Mouse (Mus musculus) thymus, postnatal 10 days (tissue): Measurements from ENCODE around the gene Nol10.
A peak's percentile ranks its signal among the peaks of the same experiment; 100 is the strongest.

ENCODE experiments used
- DNase-seq, 2 experiments: peaks; one replicate each; pipeline ENCODE4 v3.0.0; 2021; ENCODE audit warnings: low spot score in 2 of 2

Nol10 gene

GRCm38 (mm10) chr12:17348048-17349036 is at the start of gene Nol10:
Gene Nol10, plus strand, starts transcription at chr12:17348458.
- peak; percentile 71 to 81 for DNase-seq

DNA sequence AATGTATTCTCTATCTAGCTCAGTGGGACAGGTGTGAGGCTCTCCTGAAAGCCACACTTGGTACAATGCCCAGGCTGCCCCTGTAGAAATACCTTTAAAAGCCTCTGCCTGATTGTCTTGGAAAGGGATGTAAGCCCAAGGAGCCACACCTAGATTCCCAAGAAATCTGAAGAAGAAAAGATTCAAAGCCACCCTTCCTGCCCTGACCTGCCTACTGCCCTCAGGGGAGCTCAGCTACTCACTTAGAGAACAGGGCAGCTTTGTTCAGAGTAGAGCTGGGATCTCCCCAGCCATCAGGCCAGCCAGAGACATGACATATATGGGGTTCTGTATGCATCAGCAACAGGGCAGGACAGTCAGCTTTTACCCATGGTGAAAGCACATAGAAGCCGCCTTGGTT is 48.4 kb upstream of the Nol10 start:
- no peak for DNase-seq

GRCm38 (mm10) chr12:17305445-17305844 is 42.8 kb upstream of the Nol10 start:
- no peak for DNase-seq

DNA sequence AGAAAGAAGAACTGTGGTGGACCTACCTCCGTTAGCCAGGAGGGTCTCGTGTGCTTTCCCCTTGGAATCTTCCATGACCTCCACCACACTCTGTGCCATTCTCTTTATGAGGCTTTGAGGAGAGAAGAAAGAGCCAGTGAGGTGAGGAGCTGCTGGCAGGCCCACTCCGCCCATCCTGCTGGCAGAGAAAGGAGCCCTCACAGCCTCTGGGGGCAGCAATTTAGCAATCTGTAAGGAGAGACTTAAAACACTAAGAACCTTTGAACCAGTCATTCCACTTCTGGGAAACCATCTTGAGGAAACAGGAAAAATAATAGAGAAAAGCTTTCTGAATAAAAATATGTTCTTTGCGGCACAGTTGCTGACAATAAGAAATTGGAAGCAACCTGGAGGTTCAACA is 40.0 kb upstream of the Nol10 start:
- DNase-seq, result no peak

- DNase-seq, result no peak
Measured at GRCm38 (mm10) chr12:17310852-17311839, 37.1 kb upstream of the Nol10 start.

DNA sequence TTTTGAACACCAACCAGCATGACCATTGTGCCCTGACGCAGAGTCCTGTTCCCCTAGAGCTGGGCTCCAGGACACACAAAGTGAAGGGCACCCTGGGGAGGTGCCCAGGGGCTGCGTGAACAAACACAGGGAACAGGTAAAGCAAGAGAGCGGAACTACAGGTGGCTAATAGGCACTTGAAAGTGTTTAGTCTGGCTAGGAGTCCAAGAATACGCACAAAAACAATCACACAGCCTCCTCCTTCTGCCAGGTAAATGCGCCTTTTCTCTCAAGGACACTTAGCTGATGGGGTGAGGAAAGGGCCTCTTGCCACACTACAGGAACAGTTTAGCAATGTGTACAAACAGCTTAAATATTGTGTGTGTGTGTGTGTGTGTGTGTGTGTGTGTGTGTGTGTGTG is 32.2 kb upstream of the Nol10 start:
- DNase-seq, result no peak

GRCm38 (mm10) chr12:17317970-17318369 is 30.3 kb upstream of the Nol10 start:
- DNase-seq, result no peak

DNA sequence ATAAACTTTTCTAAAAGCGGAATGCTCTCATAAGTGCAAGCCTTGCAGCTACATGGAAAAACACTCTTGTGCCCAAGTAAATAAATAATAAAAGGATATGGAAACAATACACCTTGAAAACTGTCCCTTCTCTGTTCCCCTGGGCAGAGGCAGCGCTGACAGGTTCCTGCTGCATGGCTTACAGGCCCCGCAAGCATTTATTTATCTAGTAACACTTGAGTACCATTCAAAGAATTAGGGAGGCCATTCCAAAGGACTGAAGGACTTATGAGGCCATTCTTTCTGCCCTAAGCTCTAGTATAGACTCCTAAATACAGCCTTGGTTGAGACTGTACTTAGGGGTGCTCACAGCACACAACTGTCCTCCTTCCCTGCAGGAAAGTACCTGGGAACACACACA is 29.8 kb upstream of the Nol10 start:
- DNase-seq, result no peak

DNA sequence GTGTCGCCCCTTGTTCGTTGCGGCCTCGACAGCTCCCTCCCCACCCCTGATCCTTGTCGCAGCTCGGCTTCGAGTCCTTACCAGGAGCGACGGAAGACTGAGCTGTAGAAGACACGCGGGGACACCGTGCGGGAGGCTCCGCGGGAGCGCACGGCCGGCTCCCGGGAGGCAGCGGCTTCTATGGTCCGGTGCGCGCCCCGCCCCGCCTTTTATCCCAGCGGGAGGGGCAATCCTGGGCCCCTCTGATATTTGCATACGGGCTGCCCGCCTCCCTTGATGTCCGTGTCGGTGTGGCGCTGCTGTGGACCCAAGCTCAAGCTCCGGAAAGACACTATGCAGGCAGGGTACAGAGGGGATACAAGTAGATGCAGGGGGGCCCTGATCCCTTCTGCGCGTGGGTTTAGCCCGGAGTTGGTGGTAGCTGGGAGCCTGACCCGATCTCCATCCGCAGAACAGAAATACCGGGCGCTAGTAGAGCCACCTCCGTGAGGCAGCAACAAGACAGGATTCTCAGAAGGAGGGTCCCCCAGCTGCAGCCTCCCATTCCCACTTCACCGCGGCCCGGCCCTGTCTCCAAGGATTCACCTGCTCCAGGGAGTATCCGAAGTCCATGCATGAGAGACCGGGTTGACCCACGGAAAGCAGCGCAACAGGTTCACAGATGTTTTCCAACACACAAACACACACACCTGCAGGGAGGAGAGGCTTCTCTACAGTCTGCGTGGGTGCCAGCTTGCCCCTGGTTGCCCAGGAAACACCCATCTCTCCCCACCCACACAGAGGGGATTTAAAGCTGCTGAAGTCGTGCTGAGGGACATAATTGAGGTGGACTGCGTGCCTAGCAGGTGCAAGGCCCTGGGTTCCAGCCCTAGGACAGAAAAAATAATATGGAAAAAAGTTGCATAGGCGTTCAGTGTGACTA is 23.4 kb upstream of the Nol10 start:
- DNase-seq, result no peak

- DNase-seq, result no peak
Measured at GRCm38 (mm10) chr12:17329259-17329658, 19.0 kb upstream of the Nol10 start, which contains the start of gene Atp6v1c2. Gene Atp6v1c2, minus strand, starts transcription at chr12:17329359.

DNA sequence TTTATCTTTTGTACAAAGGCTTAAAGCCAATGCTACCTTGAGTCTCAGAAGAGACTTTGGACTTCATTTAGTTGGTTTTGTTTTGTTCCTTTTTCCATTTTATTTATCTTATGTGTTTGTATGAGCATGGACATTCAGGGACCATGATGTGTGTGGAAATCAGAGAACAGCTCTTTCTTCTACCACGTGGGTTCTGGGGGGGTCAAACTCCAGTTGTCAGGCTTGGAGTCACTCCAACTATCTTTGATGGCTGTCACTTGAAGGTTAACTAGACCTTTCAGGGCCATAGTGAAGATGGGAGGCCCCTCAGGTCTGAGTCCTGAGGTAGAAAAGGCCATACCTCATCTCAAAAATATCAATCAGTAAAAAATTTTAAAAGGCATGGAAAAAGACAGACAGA is 14.8 kb upstream of the Nol10 start:
- no peak for DNase-seq

GRCm38 (mm10) chr12:17338338-17338737 is 9.9 kb upstream of the Nol10 start:
- no peak for DNase-seq

DNA sequence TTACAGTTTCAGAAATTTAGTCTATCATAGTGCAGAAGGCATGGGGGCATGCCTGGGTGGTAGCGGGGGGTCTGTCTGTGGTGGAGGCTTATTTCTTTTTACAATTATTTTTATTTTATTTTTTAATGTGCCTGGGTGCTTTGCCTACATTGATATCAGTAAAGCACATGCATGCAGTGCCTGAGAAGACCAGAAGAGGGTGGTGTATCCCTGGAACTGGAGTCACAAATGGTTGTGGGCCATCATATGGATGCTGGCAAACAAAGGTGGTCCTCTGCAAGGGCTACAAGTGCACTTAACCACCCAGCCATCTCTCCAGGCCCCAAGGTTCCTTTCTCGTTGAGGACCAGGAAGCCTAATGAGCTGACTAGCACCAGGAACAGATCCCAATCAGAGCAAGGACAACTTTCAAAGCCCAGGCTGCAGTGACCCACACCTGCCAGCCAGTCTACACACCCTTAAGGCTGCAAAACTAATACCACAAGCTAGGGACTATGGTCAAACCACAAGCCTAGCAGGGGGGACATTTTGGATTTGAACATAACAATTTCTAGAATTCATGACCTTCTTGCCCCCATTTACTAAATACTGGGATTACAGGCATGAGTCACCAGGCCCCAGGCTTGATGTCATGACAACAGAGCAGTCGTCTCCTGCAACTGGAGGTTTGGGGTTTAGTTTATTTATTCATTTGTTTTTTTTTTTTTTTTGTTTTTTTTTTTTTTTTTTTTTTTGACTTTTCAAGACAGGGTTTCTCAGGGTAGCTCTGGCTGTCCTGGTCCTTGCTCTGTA is 8.9 kb upstream of the Nol10 start:
- no peak for DNase-seq

- DNase-seq, result peak in 1 of 2 experiments; percentile 16
Measured at GRCm38 (mm10) chr12:17347327-17348047, 771 bp upstream of the Nol10 start.

DNA sequence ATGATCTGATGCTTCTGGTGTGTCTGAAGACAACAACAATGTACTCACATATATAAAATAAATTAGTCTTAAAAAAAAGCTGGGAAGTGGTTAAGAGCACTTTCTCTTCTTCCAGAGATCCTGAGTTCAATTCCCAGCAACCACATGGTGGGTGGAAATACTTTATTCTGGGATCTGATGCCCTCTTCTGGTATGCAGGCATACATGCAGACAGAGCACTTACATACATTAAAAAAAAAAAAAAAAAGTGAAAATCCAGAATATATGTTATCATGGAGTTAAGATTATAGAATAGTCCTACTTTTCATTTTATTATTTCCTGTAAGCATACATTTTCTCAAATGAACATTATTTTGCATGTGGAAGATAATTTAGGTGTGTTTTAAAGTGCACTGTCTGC is 1.8 kb downstream of the Nol10 start:
- DNase-seq, result no peak

GRCm38 (mm10) chr12:17356853-17357252 is 8.6 kb downstream of the Nol10 start:
- DNase-seq, result no peak

GRCm38 (mm10) chr12:17357795-17358194 is 9.5 kb downstream of the Nol10 start:
- no peak for DNase-seq

DNA sequence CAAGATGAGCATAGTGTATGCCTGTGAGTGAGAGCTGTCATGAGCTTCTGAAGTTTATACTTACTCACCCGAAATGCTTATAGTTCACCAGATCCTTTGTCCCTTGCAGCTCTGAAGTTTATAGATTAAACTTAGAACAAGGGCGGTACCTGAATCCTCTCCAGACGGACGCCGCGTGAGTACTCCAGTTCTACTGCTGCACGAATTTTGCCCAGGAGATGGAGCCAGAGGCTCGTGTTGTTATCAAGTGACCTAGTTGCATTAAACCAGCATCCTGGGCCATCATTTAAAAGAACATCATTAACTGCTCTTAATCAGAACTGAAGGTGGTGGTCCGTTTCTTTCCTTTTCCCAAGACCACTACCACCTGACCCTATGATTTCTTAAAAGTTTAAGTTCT is 10.7 kb downstream of the Nol10 start:
- no peak for DNase-seq

DNA sequence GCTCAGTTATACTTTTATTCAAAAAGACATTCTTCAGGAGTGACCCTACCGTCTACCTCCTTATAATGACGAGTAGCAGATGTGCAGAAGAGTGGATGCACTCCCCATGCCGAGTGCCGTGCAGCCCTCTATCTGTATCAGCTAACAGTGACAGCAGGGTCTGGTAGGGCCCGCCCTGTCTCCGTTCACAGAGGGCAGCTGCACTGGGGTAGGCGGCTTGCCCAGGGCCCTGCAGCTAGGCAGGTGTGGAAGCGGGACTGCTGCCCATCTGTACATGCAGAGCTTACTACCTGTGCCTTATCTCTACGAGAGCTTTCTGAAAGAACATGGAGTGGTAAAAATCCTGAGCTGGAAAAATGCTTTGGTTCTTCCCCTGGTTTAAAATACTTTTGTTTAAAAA is 11.8 kb downstream of the Nol10 start:
- DNase-seq, result no peak

GRCm38 (mm10) chr12:17360650-17361049 is 12.4 kb downstream of the Nol10 start:
- DNase-seq, result no peak
